In the genomic region with DNA sequence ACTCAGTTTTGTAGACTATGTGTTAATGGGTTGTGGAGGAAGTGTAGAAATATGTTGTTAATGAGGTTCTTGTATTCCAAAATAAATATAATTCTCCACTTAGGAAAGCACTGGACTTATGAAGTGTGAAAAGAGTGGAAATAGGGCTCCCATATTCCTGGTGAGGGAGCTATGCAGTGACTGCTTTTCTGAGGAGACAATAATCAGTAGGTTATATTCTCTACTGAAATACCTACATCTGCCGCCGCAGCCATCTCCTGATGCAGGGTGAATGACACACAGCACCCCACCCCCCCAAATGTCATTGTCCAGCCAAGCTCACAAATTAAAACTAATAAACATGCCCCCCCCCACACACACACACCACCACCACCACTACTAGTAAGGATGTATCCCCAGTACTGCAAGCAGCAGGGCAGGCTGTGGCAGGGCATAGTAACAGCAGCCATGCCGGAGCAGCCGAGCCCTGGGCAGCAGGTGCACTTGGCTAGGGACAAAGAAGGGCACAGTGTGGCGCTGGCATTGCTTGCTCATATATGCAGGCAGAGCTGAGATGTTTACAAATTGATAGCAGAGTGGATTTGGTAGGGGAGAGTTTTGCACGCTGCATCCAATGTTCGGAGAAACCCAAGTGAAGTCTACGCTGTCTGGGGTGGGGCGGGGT, we compare ENCODE assay signal across 10 mouse cellular contexts.
A peak's percentile ranks its signal among the peaks of the same experiment; 100 is the strongest.
DNase-seq lines count a peak whose midpoint lies in the region; ATAC-seq and TF ChIP-seq lines count a peak whose summit lies in the region.
"Had no signal": no experiment of that assay in that cellular context is flagged by ENCODE, and none has a peak within 500 bp of the region (broad histone marks: within the 10 kb centered on the region; RNA-seq: fewer than 3 reads in every experiment).

No protein-coding gene starts in this region.

- no peak overlapping the region for H3K4me2 ChIP-seq in neural tube, embryonic 11.5 days (ENCODE audit: low read depth)
- H3K4me2 ChIP-seq in stomach, postnatal 0 days (replicated peaks; ENCODE audit: low read depth): no peak overlapping the region

- H3K27ac ChIP-seq in neural tube, embryonic 11.5 days (ENCODE audit: low read depth, low read length): no peak overlapping the region
- no peak overlapping the region for H3K27ac ChIP-seq in stomach, postnatal 0 days (replicated peaks)
- H3K27ac ChIP-seq: limb, embryonic 15.5 days had no signal

- H3K9me3 ChIP-seq in neural tube, embryonic 11.5 days (ENCODE audit: control insufficient read depth, low read length): no peaks in the 10 kb centered on the region
- H3K9me3 ChIP-seq in stomach, postnatal 0 days (ENCODE audit: control insufficient read depth, low read length): no peaks in the 10 kb centered on the region
- H3K9me3 ChIP-seq: limb, embryonic 15.5 days had no signal

- no peaks in the 10 kb centered on the region for H3K4me1 ChIP-seq in neural tube, embryonic 11.5 days (ENCODE audit: control insufficient read depth, insufficient read depth, low read length)
- no peaks in the 10 kb centered on the region for H3K4me1 ChIP-seq in stomach, postnatal 0 days (replicated peaks; ENCODE audit: control insufficient read depth, insufficient read depth)

- peak; percentile 54 for ATAC-seq in neural tube, embryonic 11.5 days (ENCODE audit: insufficient read depth, low FRiP score, low TSS enrichment)
- 0 out of 2 replicates have a peak, but pooled peaks have one; percentile 42 for ATAC-seq in stomach, postnatal 0 days (ENCODE audit: low FRiP score, low TSS enrichment)

- no peaks in the 10 kb centered on the region for H3K36me3 ChIP-seq in neural tube, embryonic 11.5 days (ENCODE audit: control insufficient read depth, insufficient read depth, low read length)
- no peaks in the 10 kb centered on the region for H3K36me3 ChIP-seq in stomach, postnatal 0 days (ENCODE audit: control insufficient read depth, insufficient read depth, low read length)
- H3K36me3 ChIP-seq: limb, embryonic 15.5 days had no signal

- 91% methylated on average over 9 of the region's 9 CpGs for WGBS in neural tube, embryonic 11.5 days
- 70% methylated on average over 9 of the region's 9 CpGs for WGBS in stomach, postnatal 0 days

- no peak overlapping the region for H3K4me3 ChIP-seq in neural tube, embryonic 11.5 days (ENCODE audit: low read depth, low read length)
- H3K4me3 ChIP-seq in stomach, postnatal 0 days (ENCODE audit: low read depth, low read length): no peak overlapping the region
- H3K4me3 ChIP-seq: limb, embryonic 15.5 days had no signal

- DNase-seq in neural tube, embryonic 11.5 days (ENCODE audit: low spot score): peak; percentile 19
- no peak for DNase-seq in neural tube, embryonic 10.5 days (ENCODE audit: extremely low spot score, low spot score)
- DNase-seq in cerebellum, postnatal 25 days: peak; percentile 72 to 84
- peak; percentile 4 to 7 for DNase-seq in layer of hippocampus, postnatal 25 days (ENCODE audit: extremely low spot score in 1 of 2, low spot score in 1 of 2)
- peak; percentile 14 for DNase-seq in stomach, postnatal 0 days (ENCODE audit: low spot score)
- no peak for DNase-seq in lung, postnatal 25 days (ENCODE audit: low spot score)
- no peak for DNase-seq in spleen, postnatal 36 days (ENCODE audit: low spot score in 2 of 2)
- DNase-seq: embryo, embryonic 11 days; kidney, postnatal 14 days had no signal

- TF ChIP-seq EP300 in stomach, postnatal 0 days (optimal IDR thresholded peaks at IDR 0.05): no peak

- no peak for TF ChIP-seq CTCF in stomach, postnatal 0 days (IDR thresholded peaks at IDR 0.05; ENCODE audit: low read depth)

- no peak overlapping the region for H3K9ac ChIP-seq in neural tube, embryonic 11.5 days (ENCODE audit: low read length)
- no peak overlapping the region for H3K9ac ChIP-seq in stomach, postnatal 0 days (ENCODE audit: low read length)
- H3K9ac ChIP-seq: limb, embryonic 15.5 days had no signal

- no peaks in the 10 kb centered on the region for H3K27me3 ChIP-seq in neural tube, embryonic 11.5 days (ENCODE audit: control insufficient read depth, insufficient read depth, low read length)
- H3K27me3 ChIP-seq in stomach, postnatal 0 days (ENCODE audit: control insufficient read depth, insufficient read depth, low read length): no peaks in the 10 kb centered on the region
- H3K27me3 ChIP-seq: limb, embryonic 15.5 days had no signal

Comparison
In these comparisons a context has a peak if more than half of its experiments do, and no peak if none do; other contexts are left out.
1. DNase-seq: peak in neural tube, embryonic 11.5 days (single experiment), cerebellum, postnatal 25 days (2 of 2), layer of hippocampus, postnatal 25 days (2 of 2) and stomach, postnatal 0 days (single experiment); none in neural tube, embryonic 10.5 days (single experiment), lung, postnatal 25 days (single experiment) and spleen, postnatal 36 days (0 of 2).